Mouse (Mus musculus) ES-Bruce4 (cell line): Measurements from ENCODE around the gene Coa7.
A peak's percentile ranks its signal among the peaks of the same experiment; 100 is the strongest.

Experiments used
- CTCF ChIP-seq: IDR thresholded peaks from one replicate; pipeline ENCODE4 v1.8.1; 2011; ENCODE audit warnings: low read depth, low read length
- EP300 ChIP-seq: IDR thresholded peaks from 2 replicates; pipeline ENCODE4 v1.6.1; 2011; ENCODE audit warnings: low read depth, low read length; ENCODE audit not compliant: insufficient read depth
- POLR2A ChIP-seq: IDR thresholded peaks from one replicate; pipeline ENCODE4 v1.8.1; 2011; ENCODE audit warnings: low read length; ENCODE audit not compliant: insufficient read depth

- TF ChIP-seq CTCF (no peak), POLR2A (no peak), EP300 (peak; percentile 84)
These were observed 34.7 kb downstream of the Coa7 start for GRCm38 (mm10) chr4:108362321-108363261.
